Comparison of ENCODE assay signal across 8 mouse cellular contexts in genomic region chr4:108832916-108833827, GRCm38 (mm10). TPM values are rescaled to one million over a fixed set of nuclear protein-coding genes. Genes with fewer than 3 reads are reported as not detected.
A peak's percentile ranks its signal among the peaks of the same experiment; 100 is the strongest.
DNase-seq lines count a peak whose midpoint lies in the region; ATAC-seq lines count a peak whose summit lies in the region.

Gene Btf3l4, minus strand, starts transcription at chr4:108833614.

- peak; percentile 93 for DNase-seq in adipocyte (ENCODE audit: low spot score)
- peak; percentile 98 for DNase-seq in embryo, embryonic 10 days (ENCODE audit: low spot score)
- DNase-seq in gastrocnemius, postnatal 14 days = peak; percentile 92
- peak; percentile 89 to 95 for DNase-seq in left cerebral cortex, postnatal 10 days (ENCODE audit: extremely low spot score in 1 of 2, low spot score in 2 of 2)
- peak; percentile 92 for DNase-seq in right cerebral cortex, postnatal 25 days
- peak; percentile 87 to 90 for DNase-seq in urinary bladder, postnatal 4 days (ENCODE audit: low spot score in 2 of 2)

- intact Hi-C loops in gastrocnemius, postnatal 14 days (cut with DNase I; ENCODE audit: low total_unique reads) = no loop called here
- intact Hi-C loops in left cerebral cortex, postnatal 10 days (cut with DNase I) = no loop called here

- ATAC-seq in inflammation-experienced regulatory T-cells, adult 6 months = peak; percentile 86
- peak; percentile 93 for ATAC-seq in megakaryocyte-erythroid progenitor cell, adult 5-6 weeks (replicated peaks; ENCODE audit: low FRiP score, low TSS enrichment, poor library complexity, severe bottlenecking)

RNA-seq across cellular contexts. Expression of gene Btf3l4, which starts in this region (rescaled TPM):
- 10 to 100 TPM; 59.8 to 67.1 TPM for total RNA-seq in gastrocnemius, postnatal 14 days (2021)
- polyA plus RNA-seq in inflammation-experienced regulatory T-cells, adult 6 months (2017; shearing (Covaris generic)) = 10 to 100 TPM; 48.1 to 89.6 (median 55.2) TPM
- total RNA-seq in left cerebral cortex, postnatal 10 days (2021) = 100 to 1,000 TPM; 101 to 105 TPM
- total RNA-seq in megakaryocyte-erythroid progenitor cell, adult 5-6 weeks (2014; fragmentation: Nextera tagmentation) = 55.3 and 67.7 TPM in 2 replicates
- total RNA-seq in megakaryocyte-erythroid progenitor cell, adult 5-6 weeks (2017) = 61.7 and 80.3 TPM in 2 replicates

Comparison
In these comparisons a context has a peak if more than half of its experiments do, and no peak if none do; other contexts are left out.
1. Peak in every context shown above with its lines: DNase-seq and ATAC-seq.